Mouse (Mus musculus): ENCODE measurements around the gene Lypd4. TPM values are rescaled to one million over a fixed set of nuclear protein-coding genes. Genes with fewer than 3 reads are reported as not detected.
"Not testable (repeated sequence)": the region's sequence is repeated elsewhere in the genome, so short reads cannot be mapped to it uniquely, and the experiment has no call there.

Lypd4 gene
- total and polyA plus RNA-seq, 2 experiments from 2014 or later = 0.28 TPM; not detected in 1

- peak; percentile 44 for DNase-seq (ENCODE audit: low spot score)
Measured at GRCm38 (mm10) chr7:24845713-24846112, 24.0 kb downstream of the Lypd4 start.

GRCm38 (mm10) chr7:24845181-24845580, 24.6 kb downstream of the Lypd4 start:
- Histone ChIP-seq H3K4me1 (ENCODE audit: insufficient read depth, low read length) (no peaks in the 10 kb centered on the region), H3K4me3 (ENCODE audit: low read depth, low read length) (no peak overlapping the region), H3K9ac (replicated peaks; ENCODE audit: low read length, poor library complexity, severe bottlenecking) (no peak overlapping the region), H3K27me3 (ENCODE audit: insufficient read depth, low read length) (no peaks in the 10 kb centered on the region), H3K27ac (ENCODE audit: low read depth, low read length) (no peak overlapping the region), H3K36me3 (ENCODE audit: insufficient read depth, low read length) (no peaks in the 10 kb centered on the region), H3K4me2 (ENCODE audit: low read depth, low read length, poor library complexity, severe bottlenecking) (no peak overlapping the region), H3K9me3 (ENCODE audit: low read length) (no peaks in the 10 kb centered on the region)
- ATAC-seq (ENCODE audit: low FRiP score) (no peak), DNase-seq (ENCODE audit: low spot score) (no peak)
- no peak for TF ChIP-seq CTCF (IDR thresholded peaks at IDR 0.05)
- WGBS = 84% methylated on average over 9 of the region's 9 CpGs

More at GRCm38 (mm10) chr7:24845713-24846112, 24.0 kb downstream of the Lypd4 start:
- no peak overlapping the region for H3K4me3 ChIP-seq (ENCODE audit: low read depth, low read length)
- peak; percentile 55 for TF ChIP-seq CTCF (IDR thresholded peaks at IDR 0.05)
- no peaks in the 10 kb centered on the region for H3K4me1 ChIP-seq (ENCODE audit: insufficient read depth, low read length)
- no peak overlapping the region for H3K27ac ChIP-seq (ENCODE audit: low read depth, low read length)
- H3K9me3 ChIP-seq (ENCODE audit: low read length) = no peaks in the 10 kb centered on the region
- no peak overlapping the region for H3K9ac ChIP-seq (replicated peaks; ENCODE audit: low read length, poor library complexity, severe bottlenecking)
- WGBS = 6% methylated on average over 6 of the region's 6 CpGs
- no peaks in the 10 kb centered on the region for H3K27me3 ChIP-seq (ENCODE audit: insufficient read depth, low read length)
- no peak overlapping the region for H3K4me2 ChIP-seq (ENCODE audit: low read depth, low read length, poor library complexity, severe bottlenecking)
- no peaks in the 10 kb centered on the region for H3K36me3 ChIP-seq (ENCODE audit: insufficient read depth, low read length)
- peak; percentile 41; the same call in 1 of the 2 replicates for ATAC-seq (ENCODE audit: low FRiP score)

- no peak overlapping the region for H3K9ac ChIP-seq (replicated peaks; ENCODE audit: low read length, poor library complexity, severe bottlenecking)
- H3K9me3 ChIP-seq (ENCODE audit: low read length) = no peaks in the 10 kb centered on the region
- ATAC-seq (ENCODE audit: low FRiP score) = no peak
- H3K36me3 ChIP-seq (ENCODE audit: insufficient read depth, low read length) = no peaks in the 10 kb centered on the region
- no peaks in the 10 kb centered on the region for H3K27me3 ChIP-seq (ENCODE audit: insufficient read depth, low read length)
- H3K4me2 ChIP-seq (ENCODE audit: low read depth, low read length, poor library complexity, severe bottlenecking) = no peak overlapping the region
- H3K4me3 ChIP-seq (ENCODE audit: low read depth, low read length) = no peak overlapping the region
- DNase-seq (ENCODE audit: low spot score) = no peak
- no peaks in the 10 kb centered on the region for H3K4me1 ChIP-seq (ENCODE audit: insufficient read depth, low read length)
- 41% methylated on average over 5 of the region's 5 CpGs for WGBS
- no peak for TF ChIP-seq CTCF (IDR thresholded peaks at IDR 0.05)
- H3K27ac ChIP-seq (ENCODE audit: low read depth, low read length) = no peak overlapping the region
Measured at GRCm38 (mm10) chr7:24844144-24844543, 25.6 kb downstream of the Lypd4 start.

GRCm38 (mm10) chr7:24841009-24841408, 28.7 kb downstream of the Lypd4 start:
- WGBS = 81% methylated on average over 4 of the region's 4 CpGs
- Histone ChIP-seq H3K9me3 (ENCODE audit: low read length) (no peaks in the 10 kb centered on the region), H3K27me3 (ENCODE audit: insufficient read depth, low read length) (no peaks in the 10 kb centered on the region), H3K27ac (ENCODE audit: low read depth, low read length) (no peak overlapping the region), H3K9ac (replicated peaks; ENCODE audit: low read length, poor library complexity, severe bottlenecking) (no peak overlapping the region), H3K36me3 (ENCODE audit: insufficient read depth, low read length) (no peaks in the 10 kb centered on the region), H3K4me3 (ENCODE audit: low read depth, low read length) (no peak overlapping the region), H3K4me2 (ENCODE audit: low read depth, low read length, poor library complexity, severe bottlenecking) (no peak overlapping the region), H3K4me1 (ENCODE audit: insufficient read depth, low read length) (no peaks in the 10 kb centered on the region)
- ATAC-seq (ENCODE audit: low FRiP score) (no peak), DNase-seq (ENCODE audit: low spot score) (no peak)
- no peak for TF ChIP-seq CTCF (IDR thresholded peaks at IDR 0.05)

- Histone ChIP-seq H3K9ac (replicated peaks; ENCODE audit: low read length, poor library complexity, severe bottlenecking) (no peak overlapping the region), H3K4me1 (ENCODE audit: insufficient read depth, low read length) (no peaks in the 10 kb centered on the region), H3K4me3 (ENCODE audit: low read depth, low read length) (no peak overlapping the region), H3K9me3 (ENCODE audit: low read length) (no peaks in the 10 kb centered on the region), H3K27me3 (ENCODE audit: insufficient read depth, low read length) (no peaks in the 10 kb centered on the region), H3K36me3 (ENCODE audit: insufficient read depth, low read length) (no peaks in the 10 kb centered on the region), H3K4me2 (ENCODE audit: low read depth, low read length, poor library complexity, severe bottlenecking) (no peak overlapping the region), H3K27ac (ENCODE audit: low read depth, low read length) (no peak overlapping the region)
- DNase-seq (ENCODE audit: low spot score) (no peak), ATAC-seq (ENCODE audit: low FRiP score) (no peak)
- TF ChIP-seq CTCF (IDR thresholded peaks at IDR 0.05) = no peak
- 57% methylated on average over 3 of the region's 3 CpGs for WGBS
Measured at GRCm38 (mm10) chr7:24840331-24840730, 29.4 kb downstream of the Lypd4 start.

- WGBS = 81% methylated on average over 8 of the region's 8 CpGs
- no peak for TF ChIP-seq CTCF (IDR thresholded peaks at IDR 0.05)
Measured at GRCm38 (mm10) chr7:24839410-24839808, 30.3 kb downstream of the Lypd4 start.

GRCm38 (mm10) chr7:24838732-24839409, 30.9 kb downstream of the Lypd4 start:
- not testable (repeated sequence) for H3K9ac ChIP-seq (replicated peaks; ENCODE audit: low read length, poor library complexity, severe bottlenecking); ATAC-seq (ENCODE audit: low FRiP score); H3K9me3 ChIP-seq (ENCODE audit: low read length); H3K36me3 ChIP-seq (ENCODE audit: insufficient read depth, low read length); H3K4me1 ChIP-seq (ENCODE audit: insufficient read depth, low read length); DNase-seq (ENCODE audit: low spot score); H3K4me3 ChIP-seq (ENCODE audit: low read depth, low read length); H3K27me3 ChIP-seq (ENCODE audit: insufficient read depth, low read length); H3K27ac ChIP-seq (ENCODE audit: low read depth, low read length); H3K4me2 ChIP-seq (ENCODE audit: low read depth, low read length, poor library complexity, severe bottlenecking)
- 59% methylated on average over 11 of the region's 13 CpGs for WGBS

More at GRCm38 (mm10) chr7:24839410-24839808, 30.3 kb downstream of the Lypd4 start:
- Histone ChIP-seq H3K9me3 (ENCODE audit: low read length) (no peaks in the 10 kb centered on the region), H3K4me1 (ENCODE audit: insufficient read depth, low read length) (no peaks in the 10 kb centered on the region), H3K4me2 (ENCODE audit: low read depth, low read length, poor library complexity, severe bottlenecking) (no peak overlapping the region), H3K27me3 (ENCODE audit: insufficient read depth, low read length) (no peaks in the 10 kb centered on the region), H3K27ac (ENCODE audit: low read depth, low read length) (no peak overlapping the region), H3K36me3 (ENCODE audit: insufficient read depth, low read length) (no peaks in the 10 kb centered on the region), H3K9ac (replicated peaks; ENCODE audit: low read length, poor library complexity, severe bottlenecking) (no peak overlapping the region), H3K4me3 (ENCODE audit: low read depth, low read length) (no peak overlapping the region)
- ATAC-seq (ENCODE audit: low FRiP score) (no peak), DNase-seq (ENCODE audit: low spot score) (no peak)
